Mouse (Mus musculus) myocyte (in vitro differentiated cells): Measurements from ENCODE around the gene Siva1. TPM values are rescaled to one million over a fixed set of nuclear protein-coding genes. Genes with fewer than 3 reads are reported as not detected.

ENCODE experiments used
- H3K27me3 ChIP-seq: one replicate; pipeline ENCODE4 v1.6.1; 2011; ENCODE audit not compliant: control insufficient read depth, insufficient read depth, insufficient read length
- H3K36me3 ChIP-seq: one replicate; pipeline ENCODE4 v1.6.1; 2011; ENCODE audit not compliant: control insufficient read depth, insufficient read depth
- H3K4me2 ChIP-seq: one replicate; pipeline ENCODE4 v1.6.1; 2011; ENCODE audit warnings: low read depth, control low read depth
- H3K4me3 ChIP-seq: one replicate; pipeline ENCODE4 v1.5.1; 2011; ENCODE audit warnings: mild to moderate bottlenecking, control low read depth, moderate library complexity
- H3K79me2 ChIP-seq: one replicate; pipeline ENCODE4 v1.6.1; 2011; ENCODE audit not compliant: control insufficient read depth, insufficient read depth
- H3ac ChIP-seq: one replicate; pipeline ENCODE4 v1.6.1; 2011; ENCODE audit not compliant: control insufficient read depth, insufficient read length
- CEBPB ChIP-seq: IDR thresholded peaks from 2 replicates; pipeline ENCODE4 v1.6.1; 2011; ENCODE audit warnings: mild to moderate bottlenecking, moderate library complexity; ENCODE audit not compliant: poor library complexity, insufficient read depth, severe bottlenecking
- E2F4 ChIP-seq: IDR thresholded peaks from one replicate; pipeline ENCODE4 v1.6.1; 2011; ENCODE audit warnings: mild to moderate bottlenecking, control low read depth, moderate library complexity; ENCODE audit not compliant: insufficient read depth
- MAX ChIP-seq: IDR thresholded peaks from one replicate; pipeline ENCODE4 v1.6.1; 2011; ENCODE audit warnings: low read depth, mild to moderate bottlenecking, control low read depth
- MYOD1 ChIP-seq, 3 experiments: IDR thresholded peaks; one replicate each; pipeline ENCODE4 v1.6.1; 2011; ENCODE audit warnings: control low read depth in 2 of 3, low read depth in 2 of 3, mild to moderate bottlenecking in 2 of 3, moderate library complexity in 1 of 3; ENCODE audit not compliant: insufficient read length in 2 of 3, control insufficient read depth in 1 of 3
- MYOG ChIP-seq, 3 experiments: IDR thresholded peaks; one replicate each; pipeline ENCODE4 v1.6.1; 2011; ENCODE audit warnings: control low read depth in 2 of 3, low read depth in 2 of 3, mild to moderate bottlenecking in 2 of 3; ENCODE audit not compliant: insufficient read length in 2 of 3, control insufficient read depth in 1 of 3, insufficient read depth in 1 of 3
- POLR2A ChIP-seq: IDR thresholded peaks from one replicate; pipeline ENCODE4 v1.6.1; 2011; ENCODE audit warnings: low read depth, mild to moderate bottlenecking, control low read depth, moderate library complexity; ENCODE audit not compliant: insufficient read length
- POLR2AphosphoS2 ChIP-seq: IDR thresholded peaks from one replicate; pipeline ENCODE4 v1.6.1; 2011; ENCODE audit warnings: low read depth, control low read depth; ENCODE audit not compliant: insufficient read length
- REST ChIP-seq: IDR thresholded peaks from one replicate; pipeline ENCODE4 v1.6.1; 2011; ENCODE audit warnings: mild to moderate bottlenecking, control low read depth, moderate library complexity; ENCODE audit not compliant: insufficient read depth, insufficient read length
- SRF ChIP-seq: IDR thresholded peaks from one replicate; pipeline ENCODE4 v1.6.1; 2011; ENCODE audit warnings: low read depth; ENCODE audit not compliant: control insufficient read depth, insufficient read length
- TCF12 ChIP-seq: IDR thresholded peaks from one replicate; pipeline ENCODE4 v1.6.1; 2011; ENCODE audit warnings: mild to moderate bottlenecking, control low read depth; ENCODE audit not compliant: poor library complexity, insufficient read depth, severe bottlenecking
- TCF3 ChIP-seq: IDR thresholded peaks from one replicate; pipeline ENCODE4 v1.6.1; 2011; ENCODE audit warnings: low read depth, control low read depth; ENCODE audit not compliant: insufficient read length
- USF1 ChIP-seq: IDR thresholded peaks from one replicate; pipeline ENCODE4 v1.6.1; 2011; ENCODE audit warnings: low read depth, mild to moderate bottlenecking, control low read depth, moderate library complexity
- polyA plus RNA-seq: library from polyadenylated mRNA; unstranded; fragments of >200 nt; fragmentation: generic; extraction: Trizol; gene quantifications from one replicate; pipeline ENCODE4 v1.2.1, GENCODE M21; 2012; ENCODE audit warnings: missing spikeins

Siva1 gene
- polyA plus RNA-seq, 1 experiment, result 85.6 TPM

GRCm38 (mm10) chr12:112618981-112619685, 25.3 kb upstream of the Siva1 start:
- H3ac ChIP-seq, result peak overlapping the region; percentile 52
- peaks cover 9% of the 10 kb centered on the region for H3K36me3 ChIP-seq
- H3K4me2 ChIP-seq, result peak overlapping the region; percentile 96
- H3K27me3 ChIP-seq, result no peaks in the 10 kb centered on the region
- TF ChIP-seq REST (no peak), POLR2A (peak; percentile 65), CEBPB (no peak), SRF (no peak), MYOG (IDR thresholded peaks at IDR 0.05; ENCODE audit: control insufficient read depth in 1 of 3, insufficient read depth in 1 of 3, insufficient read length in 2 of 3, low read depth in 2 of 3) (peak in 1 of 3 experiments; percentile 33), MYOD1 (IDR thresholded peaks at IDR 0.05; ENCODE audit: control insufficient read depth in 1 of 3, insufficient read length in 2 of 3, low read depth in 2 of 3) (peak in 1 of 3 experiments; percentile 14), E2F4 (no peak), POLR2AphosphoS2 (peak; percentile 60), TCF12 (no peak), MAX (no peak), TCF3 (no peak), USF1 (no peak)
- H3K79me2 ChIP-seq, result no peaks in the 10 kb centered on the region
- H3K4me3 ChIP-seq, result peak overlapping the region; percentile 38

GRCm38 (mm10) chr12:112619686-112620353, 24.7 kb upstream of the Siva1 start, which contains the start of gene Adssl1:
TSS of gene Adssl1 (plus strand) at chr12:112620045.
- H3K4me2 ChIP-seq, result peak within 1 kb of the TSS; percentile 96
- TF ChIP-seq MYOD1 (IDR thresholded peaks at IDR 0.05; ENCODE audit: control insufficient read depth in 1 of 3, insufficient read length in 2 of 3, low read depth in 2 of 3), result peak in 1 of 3 experiments; percentile 50
- peak in 2 of 3 experiments; percentile 53 for TF ChIP-seq MYOG (IDR thresholded peaks at IDR 0.05; ENCODE audit: control insufficient read depth in 1 of 3, insufficient read depth in 1 of 3, insufficient read length in 2 of 3, low read depth in 2 of 3)
- TF ChIP-seq E2F4, result no peak
- no peak for TF ChIP-seq CEBPB
- peak; percentile 61 for TF ChIP-seq POLR2AphosphoS2
- peak; percentile 78 for TF ChIP-seq POLR2A
- TF ChIP-seq SRF, result no peak
- no peak for TF ChIP-seq TCF3
- no peak for TF ChIP-seq USF1
- no peak for TF ChIP-seq TCF12
- TF ChIP-seq MAX, result no peak
- no peak for TF ChIP-seq REST
- H3K79me2 ChIP-seq, result no peaks in the 10 kb centered on the region
- H3K27me3 ChIP-seq, result no peaks in the 10 kb centered on the region
- peaks cover 3% of the 10 kb centered on the region for H3K36me3 ChIP-seq
- H3ac ChIP-seq, result peak within 1 kb of the TSS; percentile 52
- peak within 1 kb of the TSS; percentile 38 for H3K4me3 ChIP-seq

GRCm38 (mm10) chr12:112620354-112621061, 24.0 kb upstream of the Siva1 start:
- Histone ChIP-seq H3K4me2 (peak overlapping the region; percentile 96), H3K27me3 (no peaks in the 10 kb centered on the region), H3K36me3 (no peaks in the 10 kb centered on the region), H3K79me2 (no peaks in the 10 kb centered on the region), H3K4me3 (peak overlapping the region; percentile 38), H3ac (peak overlapping the region; percentile 52)
- TF ChIP-seq POLR2AphosphoS2 (no peak), MYOD1 (IDR thresholded peaks at IDR 0.05; ENCODE audit: control insufficient read depth in 1 of 3, insufficient read length in 2 of 3, low read depth in 2 of 3) (peak in 2 of 3 experiments; percentile 0 to 39), USF1 (no peak), E2F4 (no peak), MYOG (IDR thresholded peaks at IDR 0.05; ENCODE audit: control insufficient read depth in 1 of 3, insufficient read depth in 1 of 3, insufficient read length in 2 of 3, low read depth in 2 of 3) (peak in 1 of 3 experiments; percentile 61), TCF12 (no peak), MAX (no peak), POLR2A (peak; percentile 21), REST (no peak), CEBPB (no peak), TCF3 (no peak), SRF (no peak)

- peak overlapping the region; percentile 38 for H3K4me3 ChIP-seq
- TF ChIP-seq MYOD1 (IDR thresholded peaks at IDR 0.05; ENCODE audit: control insufficient read depth in 1 of 3, insufficient read length in 2 of 3, low read depth in 2 of 3) (no peak), POLR2AphosphoS2 (no peak), CEBPB (no peak), POLR2A (no peak), USF1 (no peak), REST (no peak), MYOG (IDR thresholded peaks at IDR 0.05; ENCODE audit: control insufficient read depth in 1 of 3, insufficient read depth in 1 of 3, insufficient read length in 2 of 3, low read depth in 2 of 3) (no peak), MAX (no peak), SRF (no peak), TCF12 (no peak), E2F4 (no peak), TCF3 (no peak)
These were observed 22.6 kb upstream of the Siva1 start for GRCm38 (mm10) chr12:112621900-112622299.

More at GRCm38 (mm10) chr12:112621900-112622299, 22.6 kb upstream of the Siva1 start:
- H3K36me3 ChIP-seq, result no peaks in the 10 kb centered on the region
- peak overlapping the region; percentile 96 for H3K4me2 ChIP-seq
- no peaks in the 10 kb centered on the region for H3K27me3 ChIP-seq
- no peak overlapping the region for H3ac ChIP-seq
- H3K79me2 ChIP-seq, result no peaks in the 10 kb centered on the region
